Mouse (Mus musculus) R1 (cell line): ENCODE results near the gene Vmn1r25.
"Not testable (repeated sequence)": the region's sequence is repeated elsewhere in the genome, so short reads cannot be mapped to it uniquely, and the experiment has no call there.

Experiments
- DNase-seq: peaks from one replicate; pipeline ENCODE4 v3.0.0-alpha.2; 2018; ENCODE audit warnings: low read depth, low spot score

Gene Vmn1r25

GRCm38 (mm10) chr6:57980710-57981109 lies at the start of gene Vmn1r25:
Gene Vmn1r25, minus strand, starts transcription at chr6:57980810.
- DNase-seq: no peak

GRCm38 (mm10) chr6:58017478-58017877 lies 36.9 kb upstream of the Vmn1r25 start:
- DNase-seq: not testable (repeated sequence)

- DNase-seq: no peak
Observed at GRCm38 (mm10) chr6:58015059-58015458, 34.4 kb upstream of the Vmn1r25 start, which contains the start of gene Vmn1r26. Gene Vmn1r26, minus strand, starts transcription at chr6:58015159.

- DNase-seq: not testable (repeated sequence)
Observed at GRCm38 (mm10) chr6:57961403-57961802, 19.2 kb downstream of the Vmn1r25 start, which contains the start of gene Vmn1r24. Gene Vmn1r24, minus strand, starts transcription at chr6:57961503.
